Mouse (Mus musculus) erythroid progenitor cell, adult 5-6 weeks (primary cell): Measurements from ENCODE around the gene Dus2. TPM values are rescaled to one million over a fixed set of nuclear protein-coding genes. Genes with fewer than 3 reads are reported as not detected.

Source experiments
- ATAC-seq: replicated peaks from 2 replicates; pipeline ENCODE4 v1.8.0; 2016; ENCODE audit warnings: moderate number of reproducible peaks, mild to moderate bottlenecking, moderate TSS enrichment, inconsistent platforms; ENCODE audit not compliant: poor library complexity, low FRiP score, severe bottlenecking
- total RNA-seq, 2 experiments: library from RNA; stranded (forward) in 1 of 2; stranded (reverse) in 1 of 2; fragments of 150-400 nt in 1 of 2; fragments of 186-747, 209-891 nt in 1 of 2; gene quantifications; 2 replicates each; pipeline versions ENCODE4 v1.2.3 to v1.2.4; 2015 to 2017; ENCODE audit warnings: low replicate concordance in 2 of 2

Gene Dus2
- total RNA-seq, 2 experiments from 2014 or later: 6.7 to 14.4 TPM

- ATAC-seq: no peak
Observed at GRCm38 (mm10) chr8:106038721-106039120, 47.6 kb downstream of the Dus2 start.

GRCm38 (mm10) chr8:106039605-106040004 lies 48.5 kb downstream of the Dus2 start:
- ATAC-seq: no peak

GRCm38 (mm10) chr8:106040218-106040617 lies 49.1 kb downstream of the Dus2 start:
- no peak for ATAC-seq

- ATAC-seq: no peak
Observed at GRCm38 (mm10) chr8:106043055-106043454, 51.9 kb downstream of the Dus2 start.

- no peak for ATAC-seq
Observed at GRCm38 (mm10) chr8:106044151-106044550, 53.0 kb downstream of the Dus2 start.

- ATAC-seq: no peak
Observed at GRCm38 (mm10) chr8:106046872-106047559, 55.9 kb downstream of the Dus2 start.

GRCm38 (mm10) chr8:106047854-106048630 lies 56.9 kb downstream of the Dus2 start:
- ATAC-seq: no peak

- no peak for ATAC-seq
Observed at GRCm38 (mm10) chr8:106049840-106050239, 58.7 kb downstream of the Dus2 start.

- no peak for ATAC-seq
Observed at GRCm38 (mm10) chr8:106051068-106051467, 59.9 kb downstream of the Dus2 start.

GRCm38 (mm10) chr8:106052510-106053089 lies 61.5 kb downstream of the Dus2 start:
- no peak for ATAC-seq

GRCm38 (mm10) chr8:106054190-106054811 lies 63.2 kb downstream of the Dus2 start:
- ATAC-seq: no peak

GRCm38 (mm10) chr8:106055038-106055437 lies 63.9 kb downstream of the Dus2 start:
- ATAC-seq: no peak

- ATAC-seq: no peak
Observed at GRCm38 (mm10) chr8:106056455-106056982, 65.4 kb downstream of the Dus2 start.

- ATAC-seq: peak; percentile 94
Observed at GRCm38 (mm10) chr8:106058731-106059612, 67.8 kb downstream of the Dus2 start, which contains the start of gene Nfatc3. Gene Nfatc3 (plus strand): TSS chr8:106058840.

- peak; percentile 36 for ATAC-seq
Observed at GRCm38 (mm10) chr8:106059613-106060371, 68.7 kb downstream of the Dus2 start.

GRCm38 (mm10) chr8:106060521-106060920 lies 69.4 kb downstream of the Dus2 start:
- ATAC-seq: no peak

GRCm38 (mm10) chr8:106061686-106062085 lies 70.5 kb downstream of the Dus2 start:
- ATAC-seq: no peak

GRCm38 (mm10) chr8:106063046-106063445 lies 71.9 kb downstream of the Dus2 start:
- ATAC-seq: no peak
